Mouse (Mus musculus) spleen, adult 2 months (tissue): ENCODE data around the gene Plekhj1.

ENCODE experiments used
- CTCF ChIP-seq: fragments of 200-500 bp; IDR thresholded peaks from 2 replicates; pipeline ENCODE4 v1.5.1; 2011; ENCODE audit warnings: mild to moderate bottlenecking, inconsistent platforms; ENCODE audit not compliant: insufficient read depth, insufficient read length, insufficient replicate concordance; ENCODE audit errors: extremely low read depth
- POLR2A ChIP-seq: fragments of 200-500 bp; IDR thresholded peaks from 2 replicates; pipeline ENCODE4 v1.6.1; 2011; ENCODE audit warnings: low read depth, low read length, inconsistent platforms

GRCm38 (mm10) chr10:80784871-80785270, 13.6 kb downstream of the Plekhj1 start:
- no peak for TF ChIP-seq POLR2A
- no peak for TF ChIP-seq CTCF
